Mouse (Mus musculus) left cerebral cortex, adult 9 months (tissue): ENCODE data around the gene Sdhb.
A peak's percentile ranks its signal among the peaks of the same experiment; 100 is the strongest.

Experiments used
- DNase-seq, 2 experiments: peaks; one replicate each; pipeline ENCODE4 v3.0.0; 2022; ENCODE audit warnings: low spot score in 2 of 2

The Sdhb gene

GRCm38 (mm10) chr4:140960781-140961466 is at the start of gene Sdhb:
Gene Sdhb, plus strand, starts transcription at chr4:140961203.
- DNase-seq = peak; percentile 96 to 97

- no peak for DNase-seq
These were observed 49.6 kb upstream of the Sdhb start for GRCm38 (mm10) chr4:140911416-140911815.

- DNase-seq = no peak
These were observed 48.7 kb upstream of the Sdhb start for GRCm38 (mm10) chr4:140912271-140912833.

- DNase-seq = no peak
These were observed 47.4 kb upstream of the Sdhb start for GRCm38 (mm10) chr4:140913565-140913964.

GRCm38 (mm10) chr4:140914731-140915131 is 46.3 kb upstream of the Sdhb start:
- DNase-seq = peak in 1 of 2 experiments; percentile 44

- DNase-seq = no peak
These were observed 45.8 kb upstream of the Sdhb start for GRCm38 (mm10) chr4:140915235-140915634.

GRCm38 (mm10) chr4:140916296-140916695 is 44.7 kb upstream of the Sdhb start:
- no peak for DNase-seq

- no peak for DNase-seq
These were observed 43.6 kb upstream of the Sdhb start for GRCm38 (mm10) chr4:140917451-140917850.

GRCm38 (mm10) chr4:140919974-140920836 is 40.8 kb upstream of the Sdhb start:
- DNase-seq = no peak

GRCm38 (mm10) chr4:140922508-140922907 is 38.5 kb upstream of the Sdhb start:
- no peak for DNase-seq

GRCm38 (mm10) chr4:140925648-140926047 is 35.4 kb upstream of the Sdhb start:
- DNase-seq = no peak

- DNase-seq = no peak
These were observed 32.7 kb upstream of the Sdhb start for GRCm38 (mm10) chr4:140928349-140928748.

GRCm38 (mm10) chr4:140929745-140930144 is 31.3 kb upstream of the Sdhb start:
- DNase-seq = peak; percentile 78 to 83

- DNase-seq = no peak
These were observed 30.0 kb upstream of the Sdhb start for GRCm38 (mm10) chr4:140930900-140931470.

GRCm38 (mm10) chr4:140935643-140936042 is 25.4 kb upstream of the Sdhb start:
- no peak for DNase-seq

- DNase-seq = no peak
These were observed 16.6 kb upstream of the Sdhb start for GRCm38 (mm10) chr4:140944356-140944755.

GRCm38 (mm10) chr4:140944961-140945442 is 16.0 kb upstream of the Sdhb start:
- DNase-seq = no peak

- no peak for DNase-seq
These were observed 15.4 kb upstream of the Sdhb start for GRCm38 (mm10) chr4:140945571-140945970.

- DNase-seq = no peak
These were observed 15.0 kb upstream of the Sdhb start for GRCm38 (mm10) chr4:140946048-140946447.

GRCm38 (mm10) chr4:140946580-140947205 is 14.3 kb upstream of the Sdhb start:
- no peak for DNase-seq
